In the genomic region with DNA sequence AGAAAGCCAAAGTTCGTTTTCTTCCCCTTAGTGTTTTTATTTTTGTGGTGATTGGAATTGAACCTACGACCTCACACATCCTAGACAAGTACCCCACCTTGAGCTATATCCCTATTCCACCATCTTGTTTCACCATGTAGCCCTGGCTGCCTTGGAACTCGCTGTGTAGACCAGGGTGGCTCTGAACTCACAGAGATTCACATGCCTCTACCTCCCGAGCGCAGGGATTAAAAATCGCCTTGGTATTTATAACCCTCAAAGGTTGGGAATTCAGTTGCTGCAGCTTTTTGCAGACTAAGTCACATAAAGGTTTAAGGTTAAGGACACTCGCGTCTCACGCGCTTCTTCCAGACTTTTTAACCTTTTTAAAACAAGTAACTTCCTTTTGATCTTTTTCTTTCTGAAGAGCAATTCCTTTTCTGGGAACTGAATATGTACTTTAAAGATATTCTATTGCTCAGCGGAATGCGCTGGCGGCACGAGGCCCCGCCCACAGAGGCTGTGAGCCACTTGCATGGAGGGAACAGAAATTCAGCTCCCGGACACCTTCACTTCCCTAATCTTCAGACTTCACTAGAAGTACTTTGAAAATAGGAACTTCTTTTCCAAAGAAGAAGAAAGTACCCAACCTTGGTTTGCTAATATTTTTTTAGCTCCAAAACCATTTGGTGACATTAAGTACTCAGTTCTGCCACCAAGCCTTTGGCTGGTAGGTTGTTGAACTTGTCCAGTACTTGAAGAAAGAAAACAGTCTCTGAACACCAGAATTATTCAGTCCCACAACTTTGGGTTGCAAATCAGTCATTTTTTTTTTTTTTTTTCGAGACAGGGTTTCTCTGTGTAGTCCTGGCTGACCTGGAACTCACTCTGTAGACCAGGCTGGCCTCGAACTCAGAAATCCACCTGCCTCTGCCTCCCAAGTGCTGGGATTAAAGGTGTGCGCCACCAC, we compare ENCODE assay signal across 8 mouse cellular contexts. TPM values are rescaled to one million over a fixed set of nuclear protein-coding genes. Genes with fewer than 3 reads are reported as not detected.
DNase-seq lines count a peak whose midpoint lies in the region; ATAC-seq and TF ChIP-seq lines count a peak whose summit lies in the region.

No protein-coding gene starts in this region.

- H3K9ac ChIP-seq in limb, embryonic 14.5 days (ENCODE audit: low read depth, low read length, severe bottlenecking): peak overlapping the region; percentile 40
- H3K9ac ChIP-seq in midbrain, embryonic 14.5 days (replicated peaks; ENCODE audit: low read length): no peak overlapping the region
- H3K9ac ChIP-seq in stomach, embryonic 15.5 days: no peak overlapping the region

- peak; percentile 79 to 89 for DNase-seq in adrenal gland, adult (ENCODE audit: inconsistent age in 2 of 2, low spot score in 1 of 2)
- DNase-seq in adrenal gland, postnatal 4 days (ENCODE audit: low spot score in 2 of 2): no peak
- peak; percentile 73 for DNase-seq in brain, adult 2 months (ENCODE audit: low read depth, low spot score)
- DNase-seq in forebrain, embryonic 10.5 days (ENCODE audit: extremely low spot score, low spot score): no peak
- no peak for DNase-seq in hindbrain, embryonic 10.5 days (ENCODE audit: low spot score)
- peak; percentile 35 for DNase-seq in limb, embryonic 14.5 days (ENCODE audit: low spot score)
- peak; percentile 31 for DNase-seq in midbrain, embryonic 14.5 days

- peaks cover 31% of the 10 kb centered on the region for H3K4me1 ChIP-seq in forebrain, embryonic 10.5 days
- H3K4me1 ChIP-seq in hindbrain, embryonic 10.5 days (replicated peaks): peaks cover 37% of the 10 kb centered on the region
- peaks cover 9% of the 10 kb centered on the region for H3K4me1 ChIP-seq in limb, embryonic 14.5 days (ENCODE audit: control insufficient read depth, insufficient read depth, low read length)
- H3K4me1 ChIP-seq in midbrain, embryonic 14.5 days (ENCODE audit: control insufficient read depth, insufficient read depth, low read length): peaks cover 14% of the 10 kb centered on the region
- H3K4me1 ChIP-seq in stomach, embryonic 15.5 days: peaks cover 15% of the 10 kb centered on the region

- ATAC-seq in limb, embryonic 14.5 days (ENCODE audit: low FRiP score, low read depth): peak; percentile 17; the same call in 1 of the 2 replicates
- no peak for ATAC-seq in midbrain, embryonic 14.5 days (ENCODE audit: low FRiP score, low TSS enrichment)
- ATAC-seq in stomach, embryonic 15.5 days (ENCODE audit: insufficient read depth, low FRiP score, low read depth): no peak

- peak overlapping the region; percentile 51 for H3K4me2 ChIP-seq in limb, embryonic 14.5 days (replicated peaks; ENCODE audit: low read depth, low read length, severe bottlenecking)
- peak overlapping the region; percentile 41 for H3K4me2 ChIP-seq in midbrain, embryonic 14.5 days (ENCODE audit: low read length)
- H3K4me2 ChIP-seq in stomach, embryonic 15.5 days: peak overlapping the region; percentile 57

- no peaks in the 10 kb centered on the region for H3K36me3 ChIP-seq in forebrain, embryonic 10.5 days (replicated peaks)
- H3K36me3 ChIP-seq in hindbrain, embryonic 10.5 days: no peaks in the 10 kb centered on the region
- no peaks in the 10 kb centered on the region for H3K36me3 ChIP-seq in limb, embryonic 14.5 days (ENCODE audit: control insufficient read depth, insufficient read depth, low read length)
- H3K36me3 ChIP-seq in midbrain, embryonic 14.5 days (ENCODE audit: control insufficient read depth, insufficient read depth, low read length): no peaks in the 10 kb centered on the region
- no peaks in the 10 kb centered on the region for H3K36me3 ChIP-seq in stomach, embryonic 15.5 days

- no peaks in the 10 kb centered on the region for H3K27me3 ChIP-seq in forebrain, embryonic 10.5 days (ENCODE audit: poor library complexity, severe bottlenecking)
- no peaks in the 10 kb centered on the region for H3K27me3 ChIP-seq in hindbrain, embryonic 10.5 days (ENCODE audit: insufficient read depth, poor library complexity, severe bottlenecking)
- H3K27me3 ChIP-seq in limb, embryonic 14.5 days (ENCODE audit: control insufficient read depth, insufficient read depth, low read length): no peaks in the 10 kb centered on the region
- H3K27me3 ChIP-seq in midbrain, embryonic 14.5 days (ENCODE audit: control insufficient read depth, insufficient read depth, low read length): no peaks in the 10 kb centered on the region
- no peaks in the 10 kb centered on the region for H3K27me3 ChIP-seq in stomach, embryonic 15.5 days (replicated peaks)

- peak overlapping the region; percentile 97 for H3K27ac ChIP-seq in forebrain, embryonic 10.5 days
- H3K27ac ChIP-seq in hindbrain, embryonic 10.5 days: peak overlapping the region; percentile 98
- H3K27ac ChIP-seq in limb, embryonic 14.5 days (replicated peaks; ENCODE audit: low read depth, low read length): peak overlapping the region; percentile 14; the same call in 1 of the 2 replicates
- H3K27ac ChIP-seq in midbrain, embryonic 14.5 days (replicated peaks; ENCODE audit: low read depth, low read length): no peak overlapping the region
- peak overlapping the region; percentile 78; the same call in 1 of the 2 replicates for H3K27ac ChIP-seq in stomach, embryonic 15.5 days

- no peak for TF ChIP-seq POLR2A in limb, embryonic 14.5 days (IDR thresholded peaks at IDR 0.05; ENCODE audit: borderline replicate concordance, extremely low read depth, insufficient read depth, insufficient read length)

- H3K9me3 ChIP-seq in forebrain, embryonic 10.5 days: no peaks in the 10 kb centered on the region
- H3K9me3 ChIP-seq in hindbrain, embryonic 10.5 days: no peaks in the 10 kb centered on the region
- no peaks in the 10 kb centered on the region for H3K9me3 ChIP-seq in limb, embryonic 14.5 days (ENCODE audit: control insufficient read depth, low read length)
- H3K9me3 ChIP-seq in midbrain, embryonic 14.5 days (ENCODE audit: control insufficient read depth, low read length): no peaks in the 10 kb centered on the region
- H3K9me3 ChIP-seq in stomach, embryonic 15.5 days: no peaks in the 10 kb centered on the region

- WGBS in forebrain, embryonic 10.5 days: 28% methylated on average over 19 of the region's 19 CpGs
- WGBS in hindbrain, embryonic 10.5 days: 26% methylated on average over 19 of the region's 19 CpGs
- WGBS in limb, embryonic 14.5 days: 28% methylated on average over 19 of the region's 19 CpGs
- WGBS in midbrain, embryonic 14.5 days: 29% methylated on average over 19 of the region's 19 CpGs
- 19% methylated on average over 19 of the region's 19 CpGs for WGBS in stomach, embryonic 15.5 days

- peak overlapping the region; percentile 94 for H3K4me3 ChIP-seq in forebrain, embryonic 10.5 days
- peak overlapping the region; percentile 95 for H3K4me3 ChIP-seq in hindbrain, embryonic 10.5 days
- peak overlapping the region; percentile 73 for H3K4me3 ChIP-seq in limb, embryonic 14.5 days (replicated peaks; ENCODE audit: low read length)
- peak overlapping the region; percentile 84 for H3K4me3 ChIP-seq in midbrain, embryonic 14.5 days (replicated peaks; ENCODE audit: low read depth, low read length)
- peak overlapping the region; percentile 56 for H3K4me3 ChIP-seq in stomach, embryonic 15.5 days (replicated peaks)

RNA-seq across cellular contexts. Expression of gene Cbl, which starts 0.9 kb away (rescaled TPM):
- 10 to 100 TPM; 34.9 to 41.3 TPM for total RNA-seq in adrenal gland, postnatal 4 days (2021)
- polyA plus RNA-seq in forebrain, embryonic 10.5 days (2016; fragmentation: Nextera tagmentation; extraction: Ambion mirVana): 21.3 and 23.8 TPM in 2 replicates
- polyA plus RNA-seq in hindbrain, embryonic 10.5 days (2016; fragmentation: Nextera tagmentation; extraction: Ambion mirVana): 21.1 and 22.8 TPM in 2 replicates
- 18.3 and 21.0 TPM in 2 replicates for polyA plus RNA-seq in limb, embryonic 14.5 days (2012; rRNA removed)
- polyA plus RNA-seq in limb, embryonic 14.5 days (2014; fragmentation: Nextera tagmentation; extraction: Ambion mirVana): 15.6 and 16.8 TPM in 2 replicates
- 20.1 and 27.6 TPM in 2 replicates for polyA plus RNA-seq in midbrain, embryonic 14.5 days (2014; fragmentation: Nextera tagmentation; extraction: Ambion mirVana)
- 12.4 and 13.6 TPM in 2 replicates for polyA plus RNA-seq in stomach, embryonic 15.5 days (2015; fragmentation: Nextera tagmentation; extraction: Ambion mirVana)

RNA-seq across cellular contexts. Expression of gene Ccdc153, which starts 5.7 kb away (rescaled TPM):
- 1 to 10 TPM; 3.4 to 4.6 TPM for total RNA-seq in adrenal gland, postnatal 4 days (2021)
- not detected in 2 replicates for polyA plus RNA-seq in forebrain, embryonic 10.5 days (2016; fragmentation: Nextera tagmentation; extraction: Ambion mirVana)
- polyA plus RNA-seq in hindbrain, embryonic 10.5 days (2016; fragmentation: Nextera tagmentation; extraction: Ambion mirVana): not detected in 2 replicates
- polyA plus RNA-seq in limb, embryonic 14.5 days (2012; rRNA removed): not detected in 2 replicates
- not detected in 2 replicates for polyA plus RNA-seq in limb, embryonic 14.5 days (2014; fragmentation: Nextera tagmentation; extraction: Ambion mirVana)
- polyA plus RNA-seq in midbrain, embryonic 14.5 days (2014; fragmentation: Nextera tagmentation; extraction: Ambion mirVana): not detected in 2 replicates
- polyA plus RNA-seq in stomach, embryonic 15.5 days (2015; fragmentation: Nextera tagmentation; extraction: Ambion mirVana): 0.23 TPM in 1 of 2 replicates, not detected in the other

RNA-seq across cellular contexts. Expression of gene Pdzd3, which starts 16.5 kb away (rescaled TPM):
- 1 to 10 TPM in 1 of 2 experiments, under 1 TPM in 1; 0.82 to 2.9 TPM for total RNA-seq in adrenal gland, postnatal 4 days (2021)
- 0.06 TPM in 1 of 2 replicates, not detected in the other for polyA plus RNA-seq in forebrain, embryonic 10.5 days (2016; fragmentation: Nextera tagmentation; extraction: Ambion mirVana)
- polyA plus RNA-seq in hindbrain, embryonic 10.5 days (2016; fragmentation: Nextera tagmentation; extraction: Ambion mirVana): 0.14 TPM in 1 of 2 replicates, not detected in the other
- 0.13 and 0.15 TPM in 2 replicates for polyA plus RNA-seq in limb, embryonic 14.5 days (2012; rRNA removed)
- polyA plus RNA-seq in limb, embryonic 14.5 days (2014; fragmentation: Nextera tagmentation; extraction: Ambion mirVana): not detected in 2 replicates
- polyA plus RNA-seq in midbrain, embryonic 14.5 days (2014; fragmentation: Nextera tagmentation; extraction: Ambion mirVana): 0.49 and 0.57 TPM in 2 replicates
- 2.5 and 2.9 TPM in 2 replicates for polyA plus RNA-seq in stomach, embryonic 15.5 days (2015; fragmentation: Nextera tagmentation; extraction: Ambion mirVana)

RNA-seq across cellular contexts. Expression of gene Nlrx1, which starts 33.6 kb away (rescaled TPM):
- 10 to 100 TPM; 31.8 to 35.5 TPM for total RNA-seq in adrenal gland, postnatal 4 days (2021)
- 2.8 and 2.9 TPM in 2 replicates for polyA plus RNA-seq in forebrain, embryonic 10.5 days (2016; fragmentation: Nextera tagmentation; extraction: Ambion mirVana)
- polyA plus RNA-seq in hindbrain, embryonic 10.5 days (2016; fragmentation: Nextera tagmentation; extraction: Ambion mirVana): 2.4 and 3.3 TPM in 2 replicates
- 8.6 and 10.5 TPM in 2 replicates for polyA plus RNA-seq in limb, embryonic 14.5 days (2012; rRNA removed)
- 12.6 and 13.5 TPM in 2 replicates for polyA plus RNA-seq in limb, embryonic 14.5 days (2014; fragmentation: Nextera tagmentation; extraction: Ambion mirVana)
- 3.7 and 3.9 TPM in 2 replicates for polyA plus RNA-seq in midbrain, embryonic 14.5 days (2014; fragmentation: Nextera tagmentation; extraction: Ambion mirVana)
- 8.9 TPM in 2 replicates for polyA plus RNA-seq in stomach, embryonic 15.5 days (2015; fragmentation: Nextera tagmentation; extraction: Ambion mirVana)

RNA-seq across cellular contexts. Expression of gene Abcg4, which starts 53.7 kb away (rescaled TPM):
- total RNA-seq in adrenal gland, postnatal 4 days (2021): 10 to 100 TPM; 38.1 to 57.0 TPM
- polyA plus RNA-seq in forebrain, embryonic 10.5 days (2016; fragmentation: Nextera tagmentation; extraction: Ambion mirVana): 5.3 and 7.2 TPM in 2 replicates
- polyA plus RNA-seq in hindbrain, embryonic 10.5 days (2016; fragmentation: Nextera tagmentation; extraction: Ambion mirVana): 4.3 and 7.2 TPM in 2 replicates
- polyA plus RNA-seq in limb, embryonic 14.5 days (2012; rRNA removed): 20.8 and 35.7 TPM in 2 replicates
- polyA plus RNA-seq in limb, embryonic 14.5 days (2014; fragmentation: Nextera tagmentation; extraction: Ambion mirVana): 4.8 and 5.0 TPM in 2 replicates
- 18.9 and 20.1 TPM in 2 replicates for polyA plus RNA-seq in midbrain, embryonic 14.5 days (2014; fragmentation: Nextera tagmentation; extraction: Ambion mirVana)
- 4.6 and 5.1 TPM in 2 replicates for polyA plus RNA-seq in stomach, embryonic 15.5 days (2015; fragmentation: Nextera tagmentation; extraction: Ambion mirVana)

Comparison
In these comparisons a context has a peak if more than half of its experiments do, and no peak if none do; other contexts are left out.
1. DNase-seq: peak in adrenal gland, adult (2 of 2), brain, adult 2 months (single experiment), limb, embryonic 14.5 days (single experiment) and midbrain, embryonic 14.5 days (single experiment); none in adrenal gland, postnatal 4 days (0 of 2), forebrain, embryonic 10.5 days (single experiment) and hindbrain, embryonic 10.5 days (single experiment).
2. Peak in every context shown above with its lines, with median percentiles within 50 percentile points of each other: H3K4me3 ChIP-seq and H3K4me2 ChIP-seq.